Mouse (Mus musculus): ENCODE data around the gene Gbp5. TPM values are rescaled to one million over a fixed set of nuclear protein-coding genes. Genes with fewer than 3 reads are reported as not detected.
"Not testable (repeated sequence)": the region's sequence is repeated elsewhere in the genome, so short reads cannot be mapped to it uniquely, and the experiment has no call there.

The Gbp5 gene
- total RNA-seq, 2 experiments from 2014 or later = 2.2 to 2.3 TPM

GRCm38 (mm10) chr3:142531595-142531994 is 37.8 kb downstream of the Gbp5 start:
- intact Hi-C loops (cut with DNase I; ENCODE audit: low total_unique reads) = no loop called here
- no peak for DNase-seq

- DNase-seq = no peak
- intact Hi-C loops (cut with DNase I; ENCODE audit: low total_unique reads) = no loop called here
Observed at GRCm38 (mm10) chr3:142533185-142533584, 39.4 kb downstream of the Gbp5 start.

GRCm38 (mm10) chr3:142535667-142536066 is 41.9 kb downstream of the Gbp5 start:
- intact Hi-C loops (cut with DNase I; ENCODE audit: low total_unique reads) = no loop called here

GRCm38 (mm10) chr3:142541391-142541790 is 47.6 kb downstream of the Gbp5 start:
- DNase-seq = no peak
- intact Hi-C loops (cut with DNase I; ENCODE audit: low total_unique reads) = no loop called here

More at GRCm38 (mm10) chr3:142535667-142536066, 41.9 kb downstream of the Gbp5 start:
- DNase-seq = no peak

- intact Hi-C loops (cut with DNase I; ENCODE audit: low total_unique reads); DNase-seq: not testable (repeated sequence)
Observed at GRCm38 (mm10) chr3:142542776-142543175, 49.0 kb downstream of the Gbp5 start.

GRCm38 (mm10) chr3:142546690-142547089 is 52.9 kb downstream of the Gbp5 start:
- DNase-seq = no peak
- intact Hi-C loops (cut with DNase I; ENCODE audit: low total_unique reads) = no loop called here

GRCm38 (mm10) chr3:142550052-142550676 is 56.4 kb downstream of the Gbp5 start:
- intact Hi-C loops (cut with DNase I; ENCODE audit: low total_unique reads) = no loop called here
- DNase-seq = no peak

- intact Hi-C loops (cut with DNase I; ENCODE audit: low total_unique reads) = no loop called here
- DNase-seq = no peak
Observed at GRCm38 (mm10) chr3:142554601-142555000, 60.8 kb downstream of the Gbp5 start.

GRCm38 (mm10) chr3:142555623-142556022 is 61.8 kb downstream of the Gbp5 start:
- intact Hi-C loops (cut with DNase I; ENCODE audit: low total_unique reads) = no loop called here
- DNase-seq = no peak

- peak; percentile 8 for DNase-seq
- intact Hi-C loops (cut with DNase I; ENCODE audit: low total_unique reads) = loop anchor here (2.0 kb wide), 1 partner anchor 67 kb away; the partner anchor contains the start of gene Gbp5
Observed at GRCm38 (mm10) chr3:142559632-142560228, 66.0 kb downstream of the Gbp5 start, which contains the start of gene Gbp3. TSS of gene Gbp3 (plus strand) at chr3:142560026.

- DNase-seq = peak; percentile 87
- intact Hi-C loops (cut with DNase I; ENCODE audit: low total_unique reads) = loop anchor here (2.0 kb wide), 1 partner anchor 68 kb away; the partner anchor contains the start of gene Gbp5
Observed at GRCm38 (mm10) chr3:142560296-142560948, 66.6 kb downstream of the Gbp5 start.

GRCm38 (mm10) chr3:142561045-142561646 is 67.4 kb downstream of the Gbp5 start:
- DNase-seq = no peak
- intact Hi-C loops (cut with DNase I; ENCODE audit: low total_unique reads) = loop anchor here (2.0 kb wide), 1 partner anchor 68 kb away; the partner anchor contains the start of gene Gbp5

- intact Hi-C loops (cut with DNase I; ENCODE audit: low total_unique reads) = loop anchor here (2.0 kb wide), 1 partner anchor 69 kb away; the partner anchor contains the start of gene Gbp5
Observed at GRCm38 (mm10) chr3:142561666-142562065, 67.9 kb downstream of the Gbp5 start.

GRCm38 (mm10) chr3:142567490-142567889 is 73.7 kb downstream of the Gbp5 start:
- intact Hi-C loops (cut with DNase I; ENCODE audit: low total_unique reads); DNase-seq: not testable (repeated sequence)

More at GRCm38 (mm10) chr3:142561666-142562065, 67.9 kb downstream of the Gbp5 start:
- DNase-seq = no peak

GRCm38 (mm10) chr3:142570738-142571137 is 77.0 kb downstream of the Gbp5 start:
- no peak for DNase-seq
- intact Hi-C loops (cut with DNase I; ENCODE audit: low total_unique reads) = no loop called here

Other genes starting within 250 kb of the Gbp5 start
- 100 to 1,000 TPM; 452 to 543 TPM for gene Pdlim5, start 98.3 kb upstream of the Gbp5 start, total RNA-seq (2021)
- 1 to 10 TPM; 5.7 to 6.3 TPM for gene Gbp7, start 36.4 kb downstream of the Gbp5 start, total RNA-seq (2021)
- gene Gbp3, start 66.0 kb downstream of the Gbp5 start, total RNA-seq (2021) = 1 to 10 TPM; 5.2 to 7.6 TPM
- gene Gbp2b, start 100.9 kb downstream of the Gbp5 start, total RNA-seq (2021) = under 1 TPM in 1 of 2 experiments, not detected in 1; 0.11 TPM
- 1 to 10 TPM; 3.6 to 4.0 TPM for gene Gbp2, start 126.6 kb downstream of the Gbp5 start, total RNA-seq (2021)
- gene Kyat3, start 207.1 kb downstream of the Gbp5 start, total RNA-seq (2021) = 1 to 10 TPM; 4.2 to 4.3 TPM

Data from gastrocnemius, postnatal 14 days (tissue).